Mouse (Mus musculus) erythroblast, embryonic 14.5 days (primary cell): ENCODE data around the gene Agfg2.

Source experiments
- GATA1 ChIP-seq: IDR thresholded peaks from 2 replicates; pipeline ENCODE4 v1.6.1; 2012; ENCODE audit warnings: low read length, inconsistent platforms, mixed read lengths
- TAL1 ChIP-seq: IDR thresholded peaks from 3 replicates; pipeline ENCODE4 v1.6.1; 2012; ENCODE audit warnings: low read length, inconsistent platforms, mixed read lengths

GRCm38 (mm10) chr5:137600619-137601364 lies 83.7 kb downstream of the Agfg2 start, which contains the start of gene Mospd3:
- TF ChIP-seq TAL1 (no peak), GATA1 (no peak)
